Mouse (Mus musculus) limb, embryonic 11.5 days (tissue): ENCODE data around the gene Thumpd1. TPM values are rescaled to one million over a fixed set of nuclear protein-coding genes. Genes with fewer than 3 reads are reported as not detected.

ENCODE experiments used
- ATAC-seq: fragments of 200-750 bp; cut with Nextera tagmentation; 2 replicates; pipeline ENCODE4 v1.8.0; 2017; ENCODE audit warnings: low read depth; ENCODE audit not compliant: insufficient number of reproducible peaks, low FRiP score, low TSS enrichment
- DNase-seq: peaks from one replicate; pipeline ENCODE4 v3.0.0-alpha.2; 2015; ENCODE audit warnings: low spot score
- H3K27ac ChIP-seq: fragments of 300-500 bp; sonication (generic); replicated peaks from 2 replicates; pipeline ENCODE4 v1.5.1; 2014; ENCODE audit warnings: low read depth, mild to moderate bottlenecking, low read length
- H3K27me3 ChIP-seq: fragments of 300-500 bp; sonication (generic); 2 replicates; pipeline ENCODE4 v1.6.1; 2014; ENCODE audit warnings: mild to moderate bottlenecking, low read length, mixed read lengths; ENCODE audit not compliant: control insufficient read depth, insufficient read depth
- H3K36me3 ChIP-seq: fragments of 300-500 bp; sonication (generic); 2 replicates; pipeline ENCODE4 v1.6.1; 2014; ENCODE audit warnings: mild to moderate bottlenecking, low read length, moderate library complexity, mixed read lengths; ENCODE audit not compliant: control insufficient read depth, insufficient read depth
- H3K4me1 ChIP-seq: fragments of 300-500 bp; sonication (generic); 2 replicates; pipeline ENCODE4 v1.6.1; 2014; ENCODE audit warnings: low read length, mixed read lengths; ENCODE audit not compliant: control insufficient read depth, insufficient read depth
- H3K4me2 ChIP-seq: fragments of 300-500 bp; sonication (generic); 2 replicates; pipeline ENCODE4 v1.6.1; 2014; ENCODE audit warnings: low read depth, mild to moderate bottlenecking, moderate library complexity; ENCODE audit not compliant: severe bottlenecking
- H3K4me3 ChIP-seq: fragments of 300-500 bp; sonication (generic); 2 replicates; pipeline ENCODE4 v1.5.1; 2014; ENCODE audit warnings: low read depth, low read length
- H3K9ac ChIP-seq: fragments of 300-500 bp; sonication (generic); 2 replicates; pipeline ENCODE4 v1.6.1; 2014; ENCODE audit warnings: mild to moderate bottlenecking, low read length
- H3K9me3 ChIP-seq: fragments of 300-500 bp; sonication (generic); 2 replicates; pipeline ENCODE4 v1.6.1; 2016; ENCODE audit warnings: low read length; ENCODE audit not compliant: control insufficient read depth
- WGBS: fragments of 180-500 bp; shearing (Covaris S2); extraction: QIAGEN DNeasy Blood & Tissue Kit; methylation state at CpG from one replicate; pipeline ENCODE4 v1.1.7; 2014; 5-methylcytosine and 5-hydroxymethylcytosine counted together
- polyA plus RNA-seq: library from polyadenylated mRNA; unstranded; fragments of >200 nt; fragmentation: Nextera tagmentation; extraction: Ambion mirVana; gene quantifications from 2 replicates; pipeline ENCODE4 v1.2.1, GENCODE M21; 2014

Thumpd1 gene
- polyA plus RNA-seq, 1 experiment from 2014 or later: 95.6 TPM

GRCm38 (mm10) chr7:119694926-119695325 lies 25.7 kb downstream of the Thumpd1 start:
- DNase-seq (no peak), ATAC-seq (no peak)
- H3K9ac ChIP-seq: no peak overlapping the region
- H3K9me3 ChIP-seq: no peaks in the 10 kb centered on the region
- no peaks in the 10 kb centered on the region for H3K4me1 ChIP-seq
- H3K4me3 ChIP-seq: no peak overlapping the region
- WGBS: 81% methylated on average over 1 of the region's 1 CpGs
- H3K27me3 ChIP-seq: no peaks in the 10 kb centered on the region
- no peak overlapping the region for H3K27ac ChIP-seq
- no peak overlapping the region for H3K4me2 ChIP-seq
- no peaks in the 10 kb centered on the region for H3K36me3 ChIP-seq

- H3K4me2 ChIP-seq: no peak overlapping the region
- H3K27me3 ChIP-seq: no peaks in the 10 kb centered on the region
- no peak for ATAC-seq
- H3K4me3 ChIP-seq: no peak overlapping the region
- H3K4me1 ChIP-seq: no peaks in the 10 kb centered on the region
- H3K9ac ChIP-seq: no peak overlapping the region
- H3K36me3 ChIP-seq: no peaks in the 10 kb centered on the region
- no peaks in the 10 kb centered on the region for H3K9me3 ChIP-seq
- H3K27ac ChIP-seq: no peak overlapping the region
- 81% methylated on average over 4 of the region's 4 CpGs for WGBS
- DNase-seq: no peak
Measured at GRCm38 (mm10) chr7:119692302-119692701, 28.3 kb downstream of the Thumpd1 start.

GRCm38 (mm10) chr7:119689726-119690125 lies 30.9 kb downstream of the Thumpd1 start, which contains the start of gene Acsm4:
TSS of gene Acsm4 (plus strand) at chr7:119690026.
- no peak within 1 kb of the TSS for H3K4me2 ChIP-seq
- WGBS: 88% methylated on average over 5 of the region's 5 CpGs

GRCm38 (mm10) chr7:119682699-119683098 lies 37.9 kb downstream of the Thumpd1 start:
- no peak overlapping the region for H3K4me2 ChIP-seq
- no peak overlapping the region for H3K4me3 ChIP-seq
- no peaks in the 10 kb centered on the region for H3K36me3 ChIP-seq
- no peak for DNase-seq
- H3K27ac ChIP-seq: no peak overlapping the region
- no peak overlapping the region for H3K9ac ChIP-seq
- 75% methylated on average over 4 of the region's 4 CpGs for WGBS
- H3K4me1 ChIP-seq: no peaks in the 10 kb centered on the region
- ATAC-seq: no peak
- H3K27me3 ChIP-seq: no peaks in the 10 kb centered on the region
- H3K9me3 ChIP-seq: no peaks in the 10 kb centered on the region

More at GRCm38 (mm10) chr7:119689726-119690125, 30.9 kb downstream of the Thumpd1 start, which contains the start of gene Acsm4:
- no peaks in the 10 kb centered on the region for H3K9me3 ChIP-seq
- no peak for ATAC-seq
- no peak for DNase-seq
- H3K4me3 ChIP-seq: no peak within 1 kb of the TSS
- H3K27me3 ChIP-seq: no peaks in the 10 kb centered on the region
- H3K27ac ChIP-seq: no peak within 1 kb of the TSS
- H3K4me1 ChIP-seq: no peaks in the 10 kb centered on the region
- H3K9ac ChIP-seq: no peak within 1 kb of the TSS
- H3K36me3 ChIP-seq: no peaks in the 10 kb centered on the region

GRCm38 (mm10) chr7:119680107-119680506 lies 40.5 kb downstream of the Thumpd1 start:
- H3K9me3 ChIP-seq: no peaks in the 10 kb centered on the region
- WGBS: 75% methylated on average over 8 of the region's 8 CpGs
- ATAC-seq: no peak

GRCm38 (mm10) chr7:119673465-119673864 lies 47.1 kb downstream of the Thumpd1 start:
- Histone ChIP-seq H3K4me3 (no peak overlapping the region), H3K9me3 (no peaks in the 10 kb centered on the region), H3K27ac (no peak overlapping the region), H3K9ac (no peak overlapping the region), H3K4me2 (no peak overlapping the region), H3K27me3 (no peaks in the 10 kb centered on the region), H3K36me3 (no peaks in the 10 kb centered on the region), H3K4me1 (no peaks in the 10 kb centered on the region)
- ATAC-seq (peak; percentile 57; the same call in 1 of the 2 replicates), DNase-seq (peak; percentile 59)
- WGBS: 16% methylated on average over 6 of the region's 6 CpGs

More at GRCm38 (mm10) chr7:119680107-119680506, 40.5 kb downstream of the Thumpd1 start:
- H3K27ac ChIP-seq: no peak overlapping the region
- H3K9ac ChIP-seq: no peak overlapping the region
- DNase-seq: no peak
- no peak overlapping the region for H3K4me2 ChIP-seq
- H3K4me1 ChIP-seq: no peaks in the 10 kb centered on the region
- H3K27me3 ChIP-seq: no peaks in the 10 kb centered on the region
- H3K36me3 ChIP-seq: no peaks in the 10 kb centered on the region
- H3K4me3 ChIP-seq: no peak overlapping the region

- H3K27me3 ChIP-seq: no peaks in the 10 kb centered on the region
- H3K4me2 ChIP-seq: no peak overlapping the region
- H3K27ac ChIP-seq: no peak overlapping the region
- no peaks in the 10 kb centered on the region for H3K4me1 ChIP-seq
- no peak overlapping the region for H3K4me3 ChIP-seq
- 53% methylated on average over 6 of the region's 6 CpGs for WGBS
- no peak for ATAC-seq
- no peaks in the 10 kb centered on the region for H3K9me3 ChIP-seq
- no peak overlapping the region for H3K9ac ChIP-seq
- H3K36me3 ChIP-seq: no peaks in the 10 kb centered on the region
- no peak for DNase-seq
Measured at GRCm38 (mm10) chr7:119670925-119671324, 49.7 kb downstream of the Thumpd1 start.

- WGBS: 76% methylated on average over 5 of the region's 5 CpGs
- Histone ChIP-seq H3K27ac (no peak overlapping the region), H3K4me2 (no peak overlapping the region)
Measured at GRCm38 (mm10) chr7:119670395-119670794, 50.2 kb downstream of the Thumpd1 start.

GRCm38 (mm10) chr7:119667893-119668292 lies 52.7 kb downstream of the Thumpd1 start:
- Histone ChIP-seq H3K9me3 (no peaks in the 10 kb centered on the region), H3K9ac (no peak overlapping the region), H3K4me3 (no peak overlapping the region), H3K36me3 (no peaks in the 10 kb centered on the region), H3K27me3 (no peaks in the 10 kb centered on the region), H3K4me2 (no peak overlapping the region), H3K27ac (no peak overlapping the region), H3K4me1 (no peaks in the 10 kb centered on the region)
- ATAC-seq (no peak), DNase-seq (no peak)
- 83% methylated on average over 3 of the region's 3 CpGs for WGBS

More at GRCm38 (mm10) chr7:119670395-119670794, 50.2 kb downstream of the Thumpd1 start:
- ATAC-seq: no peak
- DNase-seq: no peak
- Histone ChIP-seq H3K9me3 (no peaks in the 10 kb centered on the region), H3K4me3 (no peak overlapping the region), H3K27me3 (no peaks in the 10 kb centered on the region), H3K36me3 (no peaks in the 10 kb centered on the region), H3K4me1 (no peaks in the 10 kb centered on the region), H3K9ac (no peak overlapping the region)
